Mouse (Mus musculus) intestine, embryonic 16.5 days (tissue): Measurements from ENCODE around the gene Hoxb4. TPM values are rescaled to one million over a fixed set of nuclear protein-coding genes. Genes with fewer than 3 reads are reported as not detected.

Experiments used
- ATAC-seq: fragments of 200-750 bp; cut with Nextera tagmentation; 2 replicates; pipeline ENCODE4 v1.8.0; 2017; ENCODE audit warnings: moderate TSS enrichment, moderate library complexity
- H3K27ac ChIP-seq: fragments of 300-500 bp; sonication (generic); 2 replicates; pipeline ENCODE4 v1.5.1; 2014; ENCODE audit warnings: mild to moderate bottlenecking, low read length
- H3K27me3 ChIP-seq: fragments of 300-500 bp; sonication (generic); replicated peaks from 2 replicates; pipeline ENCODE4 v1.6.1; 2014; ENCODE audit warnings: low read length, control low read depth, mixed read lengths; ENCODE audit not compliant: control insufficient read depth, insufficient read depth
- H3K36me3 ChIP-seq: fragments of 300-500 bp; sonication (generic); 2 replicates; pipeline ENCODE4 v1.6.1; 2014; ENCODE audit warnings: low read length, control low read depth; ENCODE audit not compliant: control insufficient read depth, insufficient read depth
- H3K4me1 ChIP-seq: fragments of 300-500 bp; sonication (generic); 2 replicates; pipeline ENCODE4 v1.6.1; 2014; ENCODE audit warnings: low read length, control low read depth, mixed read lengths; ENCODE audit not compliant: control insufficient read depth, insufficient read depth
- H3K4me2 ChIP-seq: fragments of 300-500 bp; sonication (generic); 2 replicates; pipeline ENCODE4 v1.6.1; 2014; ENCODE audit warnings: low read depth, low read length, control low read depth
- H3K4me3 ChIP-seq: fragments of 300-500 bp; sonication (generic); 2 replicates; pipeline ENCODE4 v1.5.1; 2014; ENCODE audit warnings: mild to moderate bottlenecking, low read length
- H3K9ac ChIP-seq: fragments of 300-500 bp; sonication (generic); 2 replicates; pipeline ENCODE4 v1.6.1; 2014; ENCODE audit warnings: low read depth, low read length
- H3K9me3 ChIP-seq: fragments of 300-500 bp; sonication (generic); 2 replicates; pipeline ENCODE4 v1.6.1; 2016; ENCODE audit warnings: low read length, control low read depth; ENCODE audit not compliant: control insufficient read depth
- WGBS: fragments of 180-500 bp; shearing (Covaris S2); extraction: QIAGEN DNeasy Blood & Tissue Kit; methylation state at CpG from one replicate; pipeline ENCODE4 v1.1.7; 2014; 5-methylcytosine and 5-hydroxymethylcytosine counted together
- polyA plus RNA-seq: library from polyadenylated mRNA; unstranded; fragments of >200 nt; fragmentation: Nextera tagmentation; extraction: Ambion mirVana; gene quantifications from 2 replicates; pipeline ENCODE4 v1.2.1, GENCODE M21; 2015

Hoxb4 gene
- polyA plus RNA-seq, 1 experiment from 2014 or later = 1.8 TPM

DNA sequence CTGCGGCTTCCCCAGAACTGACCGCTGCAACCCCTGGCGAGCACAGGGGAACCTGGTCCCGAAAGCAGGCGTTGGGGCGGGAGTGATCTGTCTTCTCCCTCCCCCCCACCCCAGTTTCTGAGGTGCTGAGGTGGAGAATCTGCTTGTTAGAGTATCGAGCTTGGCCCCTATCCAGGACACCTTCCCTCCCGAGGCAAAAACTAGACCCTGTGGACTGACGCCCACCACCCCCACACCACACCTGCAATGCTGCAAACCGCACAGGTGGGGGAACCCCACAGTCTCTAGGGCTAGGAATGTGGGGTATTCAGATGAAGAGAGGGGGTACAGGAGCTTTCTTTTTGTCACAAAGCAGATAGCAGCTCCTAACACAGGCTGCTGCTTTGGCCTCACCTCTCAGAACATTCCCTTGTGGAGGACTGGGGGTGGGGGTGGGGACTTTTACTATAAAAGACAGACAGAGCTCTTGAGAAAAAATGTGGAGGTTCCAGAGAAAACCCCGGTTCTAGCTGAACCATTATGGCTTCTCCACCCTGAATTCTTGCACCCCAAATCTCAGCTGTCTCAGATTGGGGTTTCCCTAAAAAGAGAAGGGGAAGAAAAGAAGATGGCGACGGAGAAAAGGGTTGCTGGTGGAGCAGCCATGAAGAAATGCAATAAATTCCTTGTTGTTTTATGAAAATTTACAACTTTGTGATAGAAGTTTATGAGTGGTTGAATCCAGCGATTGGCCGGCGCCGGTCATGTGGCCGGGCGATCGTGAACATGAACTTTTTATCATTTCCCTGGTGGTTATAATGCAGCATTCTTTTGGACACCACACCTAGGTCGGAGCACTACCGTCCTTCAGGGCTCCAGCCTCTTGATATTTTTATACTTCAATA, 26.1 kb upstream of the Hoxb4 start, which contains the start of gene Hoxb6:
TSS of gene Hoxb6 (plus strand) at position 796 of the 884 bp plus-strand sequence.
- 9% methylated on average over 22 of the region's 22 CpGs for WGBS
- Histone ChIP-seq H3K27me3 (peaks cover 39% of the 10 kb centered on the region), H3K4me3 (peak within 1 kb of the TSS; percentile 58), H3K4me1 (peaks cover 16% of the 10 kb centered on the region), H3K9me3 (no peaks in the 10 kb centered on the region), H3K9ac (peak within 1 kb of the TSS; percentile 81), H3K27ac (peak within 1 kb of the TSS; percentile 89), H3K36me3 (no peaks in the 10 kb centered on the region), H3K4me2 (peak within 1 kb of the TSS; percentile 65)
- ATAC-seq = peak; percentile 24; the same call in 1 of the 2 replicates

DNA sequence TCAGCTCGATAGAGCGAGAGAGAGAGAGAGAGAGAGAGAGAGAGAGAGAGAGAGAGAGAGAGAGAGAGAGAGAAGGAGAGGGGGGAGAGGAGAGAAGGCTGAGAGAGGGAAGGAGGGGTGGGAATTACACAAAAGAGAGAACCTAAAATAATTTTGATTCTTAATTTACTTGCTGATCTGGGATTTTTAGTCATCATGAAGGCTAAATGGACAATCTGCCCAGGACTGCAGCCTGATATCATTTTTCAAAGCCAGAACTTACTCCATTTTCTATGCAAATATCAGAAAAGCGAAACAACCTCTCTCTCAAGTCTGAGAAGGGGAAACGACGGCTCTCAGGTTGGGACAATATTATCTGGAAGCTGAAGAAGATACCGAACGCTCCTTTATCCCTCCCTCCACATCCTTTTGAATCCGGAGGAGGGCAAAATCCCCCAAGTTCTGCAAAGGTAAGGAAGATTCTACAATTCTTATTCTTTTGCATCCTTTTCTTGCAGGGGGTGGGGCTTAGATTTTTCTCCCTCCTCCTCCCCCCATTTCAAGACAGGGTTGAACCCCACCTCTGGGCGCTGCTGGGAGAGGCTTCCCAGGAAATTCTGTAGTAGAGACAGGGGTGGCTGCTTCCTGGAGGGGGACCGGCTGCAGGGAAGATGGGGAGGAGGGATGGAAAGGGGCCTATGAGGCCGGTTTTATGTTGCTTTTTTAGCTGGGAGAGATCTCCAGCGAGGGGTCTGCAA, 25.3 kb upstream of the Hoxb4 start:
- H3K9me3 ChIP-seq = no peaks in the 10 kb centered on the region
- peak overlapping the region; percentile 58 for H3K4me3 ChIP-seq
- 10% methylated on average over 12 of the region's 12 CpGs for WGBS
- H3K36me3 ChIP-seq = no peaks in the 10 kb centered on the region
- H3K4me1 ChIP-seq = peaks cover 19% of the 10 kb centered on the region
- H3K27me3 ChIP-seq = peaks cover 42% of the 10 kb centered on the region
- no peak for ATAC-seq
- peak overlapping the region; percentile 74 for H3K27ac ChIP-seq
- peak overlapping the region; percentile 65 for H3K4me2 ChIP-seq
- peak overlapping the region; percentile 81 for H3K9ac ChIP-seq

DNA sequence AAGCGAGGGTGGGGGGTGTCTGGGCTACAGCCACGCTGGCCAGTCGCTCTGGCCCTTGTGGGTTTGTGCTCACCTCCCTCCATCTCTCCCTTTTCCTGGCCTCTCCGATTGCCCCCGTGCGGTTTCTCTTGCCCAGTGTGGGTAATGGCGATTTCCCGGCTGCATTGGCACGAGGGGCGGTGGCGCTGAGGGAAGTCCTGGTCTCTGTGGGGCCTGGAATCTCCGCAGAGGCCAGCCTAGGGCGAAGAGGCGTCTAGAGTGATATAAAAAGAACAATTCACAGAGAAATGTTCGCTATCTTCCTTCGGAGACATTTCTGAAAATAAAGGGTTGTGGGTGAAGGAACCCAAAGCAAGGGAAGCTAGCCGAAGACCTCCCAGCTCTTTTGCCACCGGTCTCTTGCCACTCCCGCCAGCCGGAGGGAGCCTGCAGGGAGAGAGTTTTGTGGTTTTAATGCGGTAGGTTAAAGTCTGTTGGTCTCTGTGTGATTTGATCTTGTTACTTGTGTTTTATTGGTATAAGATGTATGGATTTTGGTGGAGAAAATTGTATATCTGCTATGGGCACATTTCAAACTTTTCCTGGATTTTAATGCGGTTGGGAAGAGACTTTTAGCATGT, 24.7 kb upstream of the Hoxb4 start:
- 7% methylated on average over 22 of the region's 22 CpGs for WGBS

DNA sequence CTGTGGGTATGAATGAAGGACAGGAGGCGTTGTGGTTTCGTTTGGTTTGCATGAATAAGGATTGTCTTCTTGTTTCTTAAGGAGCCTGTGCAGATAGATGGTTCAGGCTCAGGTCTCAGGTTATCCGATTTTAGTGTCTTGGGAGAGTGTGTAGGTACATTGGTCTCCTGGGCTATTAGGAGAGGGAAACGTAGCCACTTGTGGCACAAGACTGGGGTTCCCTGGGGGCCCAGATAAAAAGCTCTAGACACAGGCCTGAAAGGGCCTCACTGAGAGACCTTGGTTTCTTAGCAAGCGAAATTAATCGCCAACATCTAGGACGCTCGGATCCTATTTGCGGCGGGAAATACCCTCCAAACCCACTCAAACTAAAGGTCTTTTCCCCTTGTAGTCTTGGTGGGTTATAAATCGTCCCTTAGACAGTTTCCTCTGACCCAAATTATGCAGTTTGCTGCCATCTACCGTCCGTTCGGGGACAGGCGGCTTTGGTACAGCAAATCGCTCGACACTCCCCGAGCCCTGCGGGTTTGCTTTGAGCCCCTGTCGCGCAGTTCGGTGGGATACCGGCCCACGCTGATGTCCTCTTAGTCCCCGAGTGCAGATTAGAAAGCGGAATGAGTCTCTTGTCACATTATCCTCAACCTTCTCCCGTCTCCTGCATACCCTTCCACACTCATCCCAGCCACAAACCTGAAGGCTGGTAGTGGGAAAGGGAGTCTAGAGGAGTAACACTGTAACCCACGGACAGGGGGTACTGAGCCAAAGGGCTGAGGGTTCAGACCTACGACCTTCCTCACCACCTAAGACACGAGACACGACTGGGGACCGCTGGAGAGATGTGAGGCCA, 23.6 kb upstream of the Hoxb4 start:
- H3K4me2 ChIP-seq = peak overlapping the region; percentile 65
- ATAC-seq = peak; percentile 43; the same call in 1 of the 2 replicates
- H3K9me3 ChIP-seq = no peaks in the 10 kb centered on the region
- H3K9ac ChIP-seq = peak overlapping the region; percentile 81
- WGBS = 2% methylated on average over 32 of the region's 32 CpGs
- H3K36me3 ChIP-seq = no peaks in the 10 kb centered on the region
- H3K4me3 ChIP-seq = peak overlapping the region; percentile 58
- peaks cover 46% of the 10 kb centered on the region for H3K27me3 ChIP-seq
- no peak overlapping the region for H3K27ac ChIP-seq
- H3K4me1 ChIP-seq = peaks cover 20% of the 10 kb centered on the region

More for the DNA sequence above, 24.7 kb upstream of the Hoxb4 start:
- Histone ChIP-seq H3K9me3 (no peaks in the 10 kb centered on the region), H3K4me2 (peak overlapping the region; percentile 65), H3K4me3 (peak overlapping the region; percentile 58), H3K4me1 (peaks cover 20% of the 10 kb centered on the region), H3K27me3 (peaks cover 42% of the 10 kb centered on the region), H3K36me3 (no peaks in the 10 kb centered on the region), H3K9ac (peak overlapping the region; percentile 81), H3K27ac (peak overlapping the region; percentile 74)
- ATAC-seq = no peak

DNA sequence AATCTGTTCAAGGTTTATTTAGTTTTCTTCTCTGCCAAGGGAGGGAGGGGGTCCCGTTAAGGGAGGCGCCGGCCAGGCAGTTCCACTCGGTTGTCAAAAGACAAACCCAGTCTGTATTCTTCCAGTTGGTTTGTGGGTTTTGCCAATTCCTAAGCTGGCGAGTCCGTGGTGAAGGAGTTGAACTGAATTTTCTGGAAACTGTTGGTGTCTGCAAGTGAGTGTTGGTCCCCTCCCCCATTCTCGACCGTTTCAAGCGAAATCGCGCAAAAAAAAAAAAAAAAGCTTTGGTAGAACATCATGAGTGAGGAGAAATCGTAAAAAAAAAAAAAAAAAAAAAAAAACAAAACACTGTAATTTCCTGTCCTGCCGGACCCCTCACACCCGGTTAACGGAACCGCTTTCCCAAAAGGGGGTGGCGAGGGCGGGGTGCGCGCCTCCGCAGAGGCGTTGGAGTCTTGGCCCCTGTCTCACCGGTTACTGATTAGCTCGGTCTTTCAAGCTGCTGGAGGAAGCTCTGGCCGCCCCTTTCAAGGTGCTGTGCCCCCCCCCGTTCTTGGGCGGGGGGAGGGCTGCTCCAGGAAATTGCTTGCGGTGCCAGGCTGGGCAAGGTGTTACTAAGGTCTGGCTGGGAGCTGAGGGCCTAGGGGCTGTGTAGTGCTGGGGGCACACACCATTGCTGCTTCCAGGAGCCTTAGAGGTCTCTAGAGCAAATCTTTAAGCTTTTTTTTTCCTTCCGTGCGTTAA, 22.8 kb upstream of the Hoxb4 start:
- Histone ChIP-seq H3K4me2 (peak overlapping the region; percentile 65), H3K27me3 (peaks cover 49% of the 10 kb centered on the region), H3K9ac (peak overlapping the region; percentile 65), H3K36me3 (no peaks in the 10 kb centered on the region), H3K27ac (no peak overlapping the region; the same call in 1 of the 2 replicates), H3K9me3 (no peaks in the 10 kb centered on the region), H3K4me1 (peaks cover 20% of the 10 kb centered on the region), H3K4me3 (peak overlapping the region; percentile 58)
- WGBS = 2% methylated on average over 30 of the region's 30 CpGs
- 0 out of 2 replicates have a peak, but pooled peaks have one; percentile 14 for ATAC-seq

DNA sequence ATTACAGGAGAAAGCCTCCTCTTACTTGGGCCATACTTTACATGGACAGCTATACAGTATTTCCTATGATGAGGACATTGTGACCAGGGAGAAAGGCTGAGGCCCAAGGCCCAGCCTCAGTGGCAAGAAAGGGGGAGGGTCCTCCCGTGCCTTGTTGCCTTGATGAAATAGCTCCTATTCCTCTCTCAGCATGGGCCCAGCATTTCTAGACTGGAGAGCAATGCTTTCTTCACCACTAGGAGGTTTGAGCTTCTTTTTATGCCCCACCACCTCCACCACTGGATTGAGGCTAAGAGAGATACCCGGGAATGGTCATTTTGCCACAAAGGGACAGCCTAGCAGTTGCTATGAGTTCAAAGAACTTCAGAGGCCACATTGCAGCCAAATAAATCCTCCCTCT, 21.1 kb upstream of the Hoxb4 start:
- Histone ChIP-seq H3K4me2 (no peak overlapping the region), H3K4me3 (no peak overlapping the region), H3K27me3 (peaks cover 53% of the 10 kb centered on the region), H3K36me3 (no peaks in the 10 kb centered on the region), H3K4me1 (peaks cover 25% of the 10 kb centered on the region), H3K27ac (no peak overlapping the region), H3K9ac (no peak overlapping the region), H3K9me3 (no peaks in the 10 kb centered on the region)
- 29% methylated on average over 2 of the region's 2 CpGs for WGBS
- ATAC-seq = no peak

DNA sequence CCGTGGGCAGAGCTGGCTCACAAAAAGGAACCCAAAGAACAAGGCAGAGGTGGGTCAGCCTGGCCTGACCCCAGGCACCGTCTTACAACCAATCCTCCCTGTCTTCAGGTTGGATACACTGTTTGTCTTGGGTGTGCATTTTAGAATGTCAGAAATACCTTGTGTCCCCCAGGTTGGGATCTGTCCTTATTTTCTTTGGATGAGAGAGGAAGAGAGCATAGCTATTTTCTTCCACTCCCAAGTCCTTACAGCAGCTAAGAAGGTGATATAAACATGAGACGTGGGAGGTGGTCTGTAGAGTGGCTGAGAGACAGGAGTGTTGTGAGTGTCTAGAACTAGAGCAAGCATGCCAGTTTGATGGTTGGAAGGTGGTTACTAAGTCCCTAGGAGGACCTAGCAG, 20.6 kb upstream of the Hoxb4 start:
- 43% methylated on average over 3 of the region's 3 CpGs for WGBS
- Histone ChIP-seq H3K4me1 (peaks cover 25% of the 10 kb centered on the region), H3K27ac (no peak overlapping the region), H3K9me3 (no peaks in the 10 kb centered on the region), H3K4me2 (no peak overlapping the region), H3K27me3 (peaks cover 53% of the 10 kb centered on the region), H3K36me3 (no peaks in the 10 kb centered on the region), H3K9ac (no peak overlapping the region), H3K4me3 (no peak overlapping the region)
- ATAC-seq = no peak

DNA sequence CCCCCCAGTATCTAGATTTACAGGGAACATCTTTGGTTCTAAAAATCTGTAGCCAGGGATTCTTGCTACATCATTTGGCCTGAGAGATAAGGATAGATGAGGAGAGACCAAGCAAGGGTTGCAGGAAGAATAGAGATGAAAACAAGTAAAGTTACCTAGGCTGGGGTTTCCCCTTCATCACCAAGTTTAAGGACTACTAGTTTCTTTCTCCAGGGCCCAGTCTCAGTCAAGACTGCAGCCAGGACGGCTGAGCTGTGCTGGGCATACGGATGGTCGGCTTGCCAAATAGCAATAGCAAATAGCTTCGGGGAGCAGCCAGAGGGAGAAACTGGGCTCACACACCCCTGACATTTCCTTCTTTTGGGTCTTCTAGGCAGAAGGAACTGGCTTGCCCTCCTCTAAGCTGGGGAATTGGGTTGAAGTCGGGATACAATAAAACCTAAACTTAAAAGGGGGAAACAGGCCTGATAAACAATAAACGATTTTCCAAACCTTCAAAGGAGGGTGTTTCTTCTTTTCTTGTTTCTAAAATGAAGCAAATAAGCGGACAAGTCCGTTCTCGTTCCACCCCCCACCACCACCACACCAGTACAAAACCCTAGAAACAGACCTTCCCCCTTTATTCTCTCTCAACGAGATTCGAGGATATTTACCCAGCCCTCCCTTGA, 20.0 kb upstream of the Hoxb4 start:
- no peaks in the 10 kb centered on the region for H3K36me3 ChIP-seq
- H3K9ac ChIP-seq = no peak overlapping the region
- 30% methylated on average over 11 of the region's 11 CpGs for WGBS
- no peak for ATAC-seq
- peaks cover 48% of the 10 kb centered on the region for H3K27me3 ChIP-seq
- H3K27ac ChIP-seq = no peak overlapping the region
- H3K4me3 ChIP-seq = peak overlapping the region; percentile 60
- peaks cover 25% of the 10 kb centered on the region for H3K4me1 ChIP-seq
- no peaks in the 10 kb centered on the region for H3K9me3 ChIP-seq
- H3K4me2 ChIP-seq = peak overlapping the region; percentile 78
